Mouse (Mus musculus): Measurements from ENCODE around the gene Lrrc58.

GRCm38 (mm10) chr16:37888986-37889385 lies 20.8 kb downstream of the Lrrc58 start:
- TF ChIP-seq CTCF (IDR thresholded peaks at IDR 0.05; ENCODE audit: low read depth, low read length) (no peak), POLR2A (IDR thresholded peaks at IDR 0.05; ENCODE audit: extremely low read depth, insufficient read depth, low read length) (no peak)
